Mouse (Mus musculus) heart, adult 2 months (tissue): ENCODE measurements around the gene Sdcbp2. TPM values are rescaled to one million over a fixed set of nuclear protein-coding genes. Genes with fewer than 3 reads are reported as not detected.
A peak's percentile ranks its signal among the peaks of the same experiment; 100 is the strongest.

ENCODE experiments used
- DNase-seq, 2 experiments: peaks; one replicate each; pipeline ENCODE4 v3.0.0; 2021
- H3K27ac ChIP-seq: fragments of 200-600 bp; 2 replicates; pipeline ENCODE4 v1.8.1; 2022
- H3K27me3 ChIP-seq: fragments of 200-500 bp; 2 replicates; pipeline ENCODE4 v1.6.1; 2012; ENCODE audit warnings: mild to moderate bottlenecking, low read length, inconsistent platforms, mixed read lengths; ENCODE audit not compliant: control insufficient read depth, insufficient read depth
- H3K36me3 ChIP-seq: fragments of 200-500 bp; 2 replicates; pipeline ENCODE4 v1.6.1; 2012; ENCODE audit warnings: low read length, inconsistent platforms; ENCODE audit not compliant: control insufficient read depth, insufficient read depth
- H3K4me1 ChIP-seq: fragments of 200-500 bp; 2 replicates; pipeline ENCODE4 v1.6.1; 2011; ENCODE audit warnings: low read length; ENCODE audit not compliant: control insufficient read depth, insufficient read depth
- H3K4me3 ChIP-seq: fragments of 200-600 bp; 2 replicates; pipeline ENCODE4 v1.8.1; 2022
- H3K79me2 ChIP-seq: fragments of 200-500 bp; replicated peaks from 2 replicates; pipeline ENCODE4 v1.6.1; 2012; ENCODE audit warnings: mild to moderate bottlenecking, inconsistent platforms, low read length, moderate library complexity, mixed read lengths; ENCODE audit not compliant: control insufficient read depth, insufficient read depth
- H3K9ac ChIP-seq: fragments of 200-500 bp; 2 replicates; pipeline ENCODE4 v1.6.1; 2012; ENCODE audit warnings: low read depth, mild to moderate bottlenecking, control low read depth, inconsistent platforms, low read length, mixed read lengths
- CTCF ChIP-seq: fragments of 200-600 bp; IDR thresholded peaks from 2 replicates; pipeline ENCODE4 v1.8.1; 2022; ENCODE audit warnings: antibody characterized with exemption, mild to moderate bottlenecking, moderate library complexity
- EP300 ChIP-seq: fragments of 200-500 bp; IDR thresholded peaks from 2 replicates; pipeline ENCODE4 v1.6.1; 2011; ENCODE audit warnings: low read depth, low read length, control low read depth; ENCODE audit not compliant: insufficient read depth
- POLR2A ChIP-seq: fragments of 200-500 bp; IDR thresholded peaks from 2 replicates; pipeline ENCODE4 v1.6.1; 2011; ENCODE audit warnings: mild to moderate bottlenecking, low read depth, low read length, control low read depth; ENCODE audit not compliant: insufficient read depth
- WGBS: fragments of 180-500 bp; shearing (Covaris S2); methylation state at CpG from one replicate; pipeline ENCODE4 v1.1.7; 2018; 5-methylcytosine and 5-hydroxymethylcytosine counted together
- intact Hi-C: fragments of 180-260 bp; cut with DNase I; formaldehyde crosslinking; loops from one replicate; pipeline ENCODE4 v1.15.1; 2025
- polyA plus RNA-seq: library from polyadenylated mRNA; depleted of rRNA; stranded (reverse); fragments of >200 nt; gene quantifications from 2 replicates; pipeline ENCODE4 v1.2.3, GENCODE M21; 2012
- total RNA-seq, 2 experiments: library from RNA; stranded (reverse); gene quantifications; 2 replicates each; pipeline ENCODE4 v1.2.3; 2021

Sdcbp2 gene
- total and polyA plus RNA-seq, 3 experiments: 1.9 to 2.4 (median 2.2) TPM

- WGBS: under 1% methylated on average over 71 of the region's 93 CpGs
- no peaks in the 10 kb centered on the region for H3K79me2 ChIP-seq
- H3K27ac ChIP-seq: peak within 1 kb of the TSS; percentile 98
- intact Hi-C loops: loop anchor here (1.0 to 2.0 kb wide), 2 partner anchors 34 to 48 kb away; partner anchors contain the start of gene Nsfl1c
- no peaks in the 10 kb centered on the region for H3K27me3 ChIP-seq
- peak within 1 kb of the TSS; percentile 89 for H3K4me3 ChIP-seq
- H3K36me3 ChIP-seq: peaks cover 4% of the 10 kb centered on the region
- TF ChIP-seq CTCF (peak; percentile 12; the same call in 1 of the 2 replicates), EP300 (peak; percentile 89), POLR2A (peak; percentile 88)
- peak; percentile 98 for DNase-seq
- peaks cover 13% of the 10 kb centered on the region for H3K4me1 ChIP-seq
- peak within 1 kb of the TSS; percentile 99 for H3K9ac ChIP-seq
These were observed 29.9 kb upstream of the Sdcbp2 start, which contains the start of gene Fkbp1a for GRCm38 (mm10) chr2:151542323-151543062. Gene Fkbp1a (plus strand): TSS chr2:151542483.

GRCm38 (mm10) chr2:151543063-151543895, 29.1 kb upstream of the Sdcbp2 start:
- Histone ChIP-seq H3K4me3 (peak overlapping the region; percentile 89), H3K36me3 (peaks cover 4% of the 10 kb centered on the region), H3K4me1 (peaks cover 15% of the 10 kb centered on the region), H3K9ac (peak overlapping the region; percentile 99), H3K27me3 (no peaks in the 10 kb centered on the region), H3K79me2 (no peaks in the 10 kb centered on the region), H3K27ac (peak overlapping the region; percentile 98)
- peak; percentile 63 to 69 for DNase-seq
- peak; percentile 42; the same call in 1 of the 2 replicates for TF ChIP-seq POLR2A
- TF ChIP-seq EP300: peak; percentile 82
- TF ChIP-seq CTCF: no peak
- intact Hi-C loops: loop anchor here (1.0 to 2.0 kb wide), 2 partner anchors 34 to 49 kb away; partner anchors contain the start of gene Nsfl1c
- WGBS: 2% methylated on average over 21 of the region's 21 CpGs

GRCm38 (mm10) chr2:151544673-151545072, 27.7 kb upstream of the Sdcbp2 start:
- DNase-seq: no peak
- TF ChIP-seq CTCF: no peak
- TF ChIP-seq POLR2A: no peak
- TF ChIP-seq EP300: no peak
- intact Hi-C loops: no loop called here
- no peaks in the 10 kb centered on the region for H3K27me3 ChIP-seq
- no peak overlapping the region for H3K9ac ChIP-seq
- H3K27ac ChIP-seq: peak overlapping the region; percentile 41
- H3K36me3 ChIP-seq: peaks cover 4% of the 10 kb centered on the region
- peaks cover 20% of the 10 kb centered on the region for H3K4me1 ChIP-seq
- no peaks in the 10 kb centered on the region for H3K79me2 ChIP-seq
- WGBS: 32% methylated on average over 6 of the region's 6 CpGs
- H3K4me3 ChIP-seq: peak overlapping the region; percentile 19; the same call in 1 of the 2 replicates

- Histone ChIP-seq H3K9ac (no peak overlapping the region), H3K79me2 (no peaks in the 10 kb centered on the region), H3K4me3 (no peak overlapping the region), H3K36me3 (peaks cover 14% of the 10 kb centered on the region), H3K27me3 (no peaks in the 10 kb centered on the region), H3K4me1 (peaks cover 26% of the 10 kb centered on the region), H3K27ac (no peak overlapping the region)
- 78% methylated on average over 4 of the region's 4 CpGs for WGBS
- no peak for TF ChIP-seq POLR2A
- no peak for TF ChIP-seq CTCF
- no peak for TF ChIP-seq EP300
- intact Hi-C loops: no loop called here
- DNase-seq: no peak
These were observed 25.9 kb upstream of the Sdcbp2 start for GRCm38 (mm10) chr2:151546571-151546970.

- WGBS: 56% methylated on average over 3 of the region's 3 CpGs
- peaks cover 27% of the 10 kb centered on the region for H3K36me3 ChIP-seq
- no peaks in the 10 kb centered on the region for H3K27me3 ChIP-seq
- H3K27ac ChIP-seq: no peak overlapping the region
- H3K9ac ChIP-seq: no peak overlapping the region
- peaks cover 4% of the 10 kb centered on the region for H3K79me2 ChIP-seq
- TF ChIP-seq CTCF: no peak
- no peak for TF ChIP-seq EP300
- no peak for TF ChIP-seq POLR2A
- H3K4me3 ChIP-seq: no peak overlapping the region
- intact Hi-C loops: loop anchor here (2.0 kb wide), 1 partner anchor 19 kb away; no protein-coding TSS in a partner anchor
- peaks cover 26% of the 10 kb centered on the region for H3K4me1 ChIP-seq
- no peak for DNase-seq
These were observed 22.8 kb upstream of the Sdcbp2 start for GRCm38 (mm10) chr2:151549615-151550121.
